Mouse (Mus musculus): ENCODE measurements at regions not wholly inside any gene's neighbourhood (a gene's known extent, or its start where the extent isn't known, plus 50 kb on each side); places are given as distances from the start of the nearest gene placed in this dataset.

DNA sequence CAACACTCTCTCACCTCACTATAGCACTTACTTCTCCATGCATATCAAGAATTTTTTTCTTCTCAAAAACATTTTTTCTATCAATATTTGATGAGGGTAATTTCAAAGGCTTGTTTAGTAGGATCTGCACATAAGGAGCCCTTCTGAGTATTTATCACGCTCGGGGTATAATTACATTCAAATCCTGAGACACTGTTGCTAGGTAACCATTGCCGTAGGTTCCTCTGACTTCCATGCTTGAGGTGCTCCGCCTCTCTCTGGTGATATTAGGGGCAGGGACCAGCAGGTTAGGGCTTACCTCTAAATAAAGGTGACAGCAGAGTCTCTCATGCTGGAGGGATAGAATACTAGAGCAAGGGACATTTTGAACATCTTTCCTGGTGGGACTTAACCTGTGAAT is 54.4 kb upstream of the 9630041A04Rik start:
- no peak for DNase-seq

- DNase-seq, result no peak
Observed at GRCm38 (mm10) chr9:101796718-101797117, 64.9 kb upstream of the 9630041A04Rik start.

- no peak for DNase-seq
Observed at GRCm38 (mm10) chr9:101796063-101796462, 65.6 kb upstream of the 9630041A04Rik start.

- no peak for DNase-seq
Observed at GRCm38 (mm10) chr9:101795436-101795835, 66.2 kb upstream of the 9630041A04Rik start.

GRCm38 (mm10) chr9:101790936-101791335 is 70.7 kb upstream of the 9630041A04Rik start:
- DNase-seq, result no peak

DNA sequence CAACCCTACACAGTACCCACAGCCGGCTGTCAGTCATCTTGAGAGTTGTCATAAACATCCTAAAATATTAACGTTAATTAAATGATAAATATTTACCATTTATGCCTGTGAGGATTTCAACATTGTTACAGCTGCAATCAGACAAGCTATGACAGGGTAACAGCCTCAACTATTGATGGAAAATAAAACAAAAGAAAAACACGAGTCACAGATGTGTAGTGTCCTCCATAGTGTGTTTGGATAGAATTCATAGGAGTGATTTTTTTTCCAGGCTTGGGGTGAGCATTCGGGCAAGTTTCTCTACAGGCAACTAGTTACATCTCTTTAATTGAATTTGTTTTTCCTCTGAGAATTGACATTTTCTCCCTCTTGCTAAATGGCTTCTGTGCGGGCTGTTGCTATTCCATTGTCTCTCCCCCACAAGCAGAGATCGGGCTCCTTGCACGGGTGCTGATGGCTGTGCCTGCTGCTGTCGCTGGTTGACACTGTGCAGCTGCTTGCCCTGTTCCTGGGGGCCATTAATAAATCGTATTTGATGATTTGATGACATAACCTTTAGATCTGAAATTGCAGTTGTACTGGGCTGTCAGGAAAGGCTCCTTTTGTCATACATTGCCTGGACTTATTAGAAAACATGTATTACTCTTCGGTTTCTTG is 120.6 kb upstream of the 9630041A04Rik start:
- no peak for DNase-seq

- no peak for DNase-seq
Observed at GRCm38 (mm10) chr9:101739322-101739721, 122.3 kb upstream of the 9630041A04Rik start.

- no peak for DNase-seq
Observed at GRCm38 (mm10) chr9:101734271-101734670, 127.4 kb upstream of the 9630041A04Rik start.

GRCm38 (mm10) chr9:101733611-101734225 is 127.9 kb upstream of the 9630041A04Rik start:
- DNase-seq, result no peak

GRCm38 (mm10) chr9:101730136-101730535 is 131.5 kb upstream of the 9630041A04Rik start:
- no peak for DNase-seq

GRCm38 (mm10) chr9:101717911-101718310 is 143.7 kb upstream of the 9630041A04Rik start:
- no peak for DNase-seq

GRCm38 (mm10) chr9:101716326-101716725 is 145.3 kb upstream of the 9630041A04Rik start:
- DNase-seq, result no peak

DNA sequence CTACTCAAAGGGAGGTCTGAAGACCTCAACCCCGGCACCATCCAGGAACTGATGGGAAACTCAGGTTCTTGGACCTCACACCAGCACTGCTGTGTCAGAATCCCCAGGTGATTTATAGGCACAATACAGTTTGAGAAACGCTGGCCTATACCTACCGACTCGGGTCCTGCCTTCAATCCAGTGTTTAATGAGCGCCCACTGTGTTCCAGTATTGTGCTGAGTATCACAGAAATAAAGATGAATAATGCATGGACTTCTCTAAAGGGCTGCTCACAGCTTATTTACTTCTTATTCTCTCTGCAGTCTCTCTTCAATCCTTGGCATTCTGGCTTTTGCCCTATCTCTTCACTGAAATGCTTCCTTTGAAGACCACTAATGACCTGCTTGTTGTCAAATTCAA is 146.8 kb upstream of the 9630041A04Rik start:
- DNase-seq, result no peak

DNA sequence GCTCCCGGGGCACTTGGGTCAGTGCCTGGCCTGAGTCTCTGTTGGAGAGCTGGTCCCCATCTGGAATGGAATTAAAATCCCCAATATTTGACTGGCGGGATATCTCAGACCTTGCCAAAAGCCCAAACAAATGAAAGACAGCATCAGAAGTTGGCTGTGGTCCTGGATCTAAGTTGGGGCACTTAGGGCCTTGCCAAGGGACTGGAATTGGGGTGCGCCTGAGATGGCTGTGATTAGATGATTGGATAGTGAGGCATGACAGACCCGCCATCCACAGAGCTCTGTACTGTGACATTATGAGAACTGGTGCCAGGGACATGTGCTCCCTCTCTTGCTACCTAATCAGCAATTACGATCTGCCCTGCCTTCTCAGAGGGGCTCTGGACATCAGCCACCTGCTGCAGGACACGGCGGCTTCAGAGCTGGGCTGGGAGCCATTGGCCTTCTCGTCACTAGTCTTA is 151.0 kb upstream of the 9630041A04Rik start:
- DNase-seq, result no peak

DNA sequence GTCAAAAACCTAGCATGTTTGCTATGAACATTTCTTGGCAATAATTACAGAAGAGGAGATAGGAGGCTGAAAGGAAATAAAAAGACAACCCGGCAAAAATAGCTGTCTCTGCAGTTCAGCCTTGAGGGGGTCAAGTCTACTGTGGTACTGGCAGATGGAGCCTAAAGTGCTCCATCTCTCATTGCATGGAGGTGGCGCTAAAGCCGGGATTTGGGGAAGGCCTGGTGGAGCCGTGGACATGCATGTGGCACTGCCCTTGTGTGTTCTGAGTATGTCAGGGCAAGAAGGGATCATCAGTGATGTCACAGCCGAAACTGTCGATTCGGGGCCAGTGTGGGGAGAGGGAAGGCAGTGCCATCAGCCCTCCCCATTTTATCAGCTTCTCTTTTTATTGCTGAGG is 161.3 kb upstream of the 9630041A04Rik start:
- DNase-seq, result no peak

GRCm38 (mm10) chr9:101694054-101694453 is 167.6 kb upstream of the 9630041A04Rik start:
- no peak for DNase-seq

- no peak for DNase-seq
Observed at GRCm38 (mm10) chr9:101691336-101691735, 170.3 kb upstream of the 9630041A04Rik start.

- DNase-seq, result no peak
Observed at GRCm38 (mm10) chr9:101690916-101691315, 170.7 kb upstream of the 9630041A04Rik start.

DNA sequence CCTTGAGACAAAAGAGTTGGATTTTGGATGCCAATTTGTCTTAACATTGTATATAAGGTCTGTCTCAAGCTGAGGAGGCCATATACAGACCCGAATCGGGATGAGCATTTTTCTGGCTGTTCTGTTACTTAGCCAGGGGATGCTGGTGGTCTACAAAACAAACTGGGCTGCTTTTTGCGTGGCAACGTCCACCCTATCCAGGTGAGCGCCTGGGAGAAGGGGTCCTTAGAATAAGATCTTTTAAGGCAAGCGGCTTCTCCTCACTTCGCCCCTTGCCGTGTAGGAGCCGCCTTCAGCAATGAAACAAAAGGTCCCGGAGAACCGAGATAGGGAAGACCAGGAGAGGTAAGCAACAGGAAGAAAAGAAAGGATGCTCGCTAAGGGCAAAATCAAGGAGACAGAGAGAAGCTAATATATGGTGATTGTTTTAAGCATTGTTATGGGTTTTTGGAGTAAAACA is 171.2 kb upstream of the 9630041A04Rik start:
- DNase-seq, result no peak

DNA sequence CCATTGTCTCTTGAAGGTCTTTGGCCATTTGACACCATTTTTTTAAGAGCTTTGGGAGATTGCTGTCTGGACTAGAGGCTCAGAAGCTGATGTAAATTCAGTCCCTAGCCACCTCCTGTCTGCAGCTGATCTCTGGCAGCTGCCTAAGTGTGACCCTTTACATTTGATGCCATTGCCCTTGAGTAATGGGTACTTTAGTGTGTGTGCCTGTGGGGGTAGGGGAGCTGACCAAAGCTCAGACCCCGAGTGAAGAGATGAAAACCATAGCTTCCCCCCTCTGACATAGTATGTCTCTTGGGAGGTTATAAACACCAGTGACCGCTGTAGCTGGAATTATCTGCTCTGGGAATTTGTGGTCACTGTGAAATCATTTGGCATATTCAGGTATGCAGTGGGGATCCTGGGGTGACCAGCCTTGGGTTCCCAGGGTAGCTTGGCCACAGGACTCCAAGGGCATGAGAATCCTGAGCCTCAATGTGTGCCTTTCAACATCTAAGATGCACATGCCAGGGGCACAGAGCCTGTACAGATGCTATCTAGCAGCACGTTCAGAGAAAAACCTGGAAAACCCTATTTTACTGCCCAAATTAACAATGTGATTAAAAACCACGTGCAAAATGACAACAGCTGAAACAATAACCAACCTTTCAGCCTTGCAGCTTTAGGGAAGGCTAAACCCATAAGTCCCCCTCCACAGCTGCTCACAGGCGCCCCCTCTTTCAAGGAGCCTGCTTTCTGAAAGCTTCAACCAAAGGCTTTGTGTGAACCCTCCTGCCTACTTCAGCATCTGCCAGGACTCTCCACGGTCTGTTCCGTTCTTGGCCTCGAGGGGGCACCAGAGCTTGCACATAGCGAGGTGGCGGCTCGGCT is 171.9 kb upstream of the 9630041A04Rik start:
- peak; percentile 78 for DNase-seq

GRCm38 (mm10) chr9:101687226-101687625 is 174.4 kb upstream of the 9630041A04Rik start:
- no peak for DNase-seq

- DNase-seq, result no peak
Observed at GRCm38 (mm10) chr9:101677563-101677962, 184.1 kb upstream of the 9630041A04Rik start.

- no peak for DNase-seq
Observed at GRCm38 (mm10) chr9:101670111-101670510, 191.5 kb upstream of the 9630041A04Rik start.

- DNase-seq, result no peak
Observed at GRCm38 (mm10) chr9:101649816-101650215, 211.8 kb upstream of the 9630041A04Rik start.

Measured in kidney, adult 18-20 months (tissue).